Mouse (Mus musculus) CH12.LX (cell line): ENCODE measurements around the gene Zfp414. TPM values are rescaled to one million over a fixed set of nuclear protein-coding genes. Genes with fewer than 3 reads are reported as not detected.

Experiments
- DNase-seq: peaks from one replicate; pipeline ENCODE4 v3.0.0-alpha.2; 2013; ENCODE audit errors: extremely low read depth
- H3K27ac ChIP-seq: 2 replicates; pipeline ENCODE4 v1.5.1; 2012; ENCODE audit warnings: low read depth, mild to moderate bottlenecking, control low read depth, moderate library complexity; ENCODE audit not compliant: insufficient read depth
- H3K27me3 ChIP-seq: replicated peaks from 2 replicates; pipeline ENCODE3; 2012; ENCODE audit warnings: inconsistent platforms
- H3K36me3 ChIP-seq, 2 experiments: replicated peaks in 1 of 2; 2 replicates each; pipeline versions ENCODE3 to v1.6.1; 2012; ENCODE audit warnings: inconsistent platforms in 1 of 2, low read length in 1 of 2, mild to moderate bottlenecking in 1 of 2, mixed read lengths in 1 of 2, moderate library complexity in 1 of 2; ENCODE audit not compliant: control insufficient read depth in 1 of 2, insufficient read depth in 1 of 2
- H3K4me1 ChIP-seq, 2 experiments: 2 replicates each; pipeline ENCODE4 v1.6.1; 2012; ENCODE audit warnings: inconsistent platforms in 1 of 2, moderate library complexity in 1 of 2; ENCODE audit not compliant: insufficient read depth in 2 of 2, control insufficient read depth in 1 of 2
- H3K4me2 ChIP-seq: 2 replicates; pipeline ENCODE4 v1.6.1; 2012; ENCODE audit warnings: low read depth, mild to moderate bottlenecking, control low read depth; ENCODE audit not compliant: poor library complexity, insufficient read depth, severe bottlenecking
- H3K4me3 ChIP-seq, 3 experiments: fragments of 150-350 bp in 1 of 3; sonication (generic) in 1 of 3; replicated peaks in 1 of 3; 2 replicates each; pipeline versions ENCODE3 to v1.5.1; 2011 to 2012; ENCODE audit warnings: low read depth in 2 of 3, low read length in 2 of 3, mild to moderate bottlenecking in 2 of 3, moderate library complexity in 2 of 3, control low read depth in 1 of 3, improper control_type of control experiment in 1 of 3, inconsistent platforms in 1 of 3, mixed read lengths in 1 of 3; ENCODE audit not compliant: poor library complexity in 1 of 3
- H3K79me2 ChIP-seq: replicated peaks from 2 replicates; pipeline ENCODE4 v1.6.1; 2012; ENCODE audit warnings: mild to moderate bottlenecking, moderate library complexity; ENCODE audit not compliant: control insufficient read depth, poor library complexity, insufficient read depth, severe bottlenecking; ENCODE audit errors: extremely low read depth
- H3K9ac ChIP-seq: 2 replicates; pipeline ENCODE4 v1.6.1; 2012; ENCODE audit warnings: low read depth, mild to moderate bottlenecking, control low read depth, moderate library complexity; ENCODE audit not compliant: insufficient read depth
- H3K9me3 ChIP-seq: replicated peaks from 2 replicates; pipeline ENCODE3; 2012; ENCODE audit warnings: low read length, inconsistent platforms, mixed read lengths
- BHLHE40 ChIP-seq: IDR thresholded peaks from 2 replicates; pipeline ENCODE4 v1.6.1; 2011; ENCODE audit warnings: mild to moderate bottlenecking, low read depth, low read length, improper control_type of control experiment
- CHD1 ChIP-seq: IDR thresholded peaks from 2 replicates; pipeline ENCODE4 v1.6.1; 2012; ENCODE audit warnings: low read depth, low read length, improper control_type of control experiment, inconsistent platforms
- CTCF ChIP-seq, 2 experiments: IDR thresholded peaks in 1 of 2; conservative IDR thresholded peaks in 1 of 2; 2 replicates each; pipeline ENCODE4 v1.5.1; 2011 to 2012; ENCODE audit warnings: low read depth in 2 of 2, low read length in 2 of 2, improper control_type of control experiment in 1 of 2, inconsistent platforms in 1 of 2, mild to moderate bottlenecking in 1 of 2, moderate library complexity in 1 of 2
- E2F4 ChIP-seq: IDR thresholded peaks from 2 replicates; pipeline ENCODE4 v1.6.1; 2011; ENCODE audit warnings: low read depth, low read length, improper control_type of control experiment; ENCODE audit not compliant: insufficient replicate concordance
- ELF1 ChIP-seq: IDR thresholded peaks from 2 replicates; pipeline ENCODE4 v1.6.1; 2014; ENCODE audit warnings: low read depth, mild to moderate bottlenecking, inconsistent platforms, low read length, improper control_type of control experiment
- JUN ChIP-seq: IDR thresholded peaks from 2 replicates; pipeline ENCODE4 v1.6.1; 2011; ENCODE audit warnings: low read depth, mild to moderate bottlenecking, low read length, improper control_type of control experiment, moderate library complexity; ENCODE audit not compliant: insufficient read depth
- KAT2A ChIP-seq: IDR thresholded peaks from 2 replicates; pipeline ENCODE4 v1.6.1; 2012; ENCODE audit warnings: low read length, improper control_type of control experiment, inconsistent platforms; ENCODE audit not compliant: insufficient replicate concordance
- MAFK ChIP-seq: IDR thresholded peaks from 2 replicates; pipeline ENCODE4 v1.6.1; 2011; ENCODE audit warnings: low read length, improper control_type of control experiment; ENCODE audit not compliant: insufficient replicate concordance
- MAX ChIP-seq: IDR thresholded peaks from 2 replicates; pipeline ENCODE4 v1.6.1; 2011; ENCODE audit warnings: low read length, improper control_type of control experiment
- MAZ ChIP-seq: IDR thresholded peaks from 2 replicates; pipeline ENCODE4 v1.6.1; 2012; ENCODE audit warnings: low read depth, mild to moderate bottlenecking, inconsistent platforms, low read length, improper control_type of control experiment, moderate library complexity
- MEF2A ChIP-seq: IDR thresholded peaks from 2 replicates; pipeline ENCODE4 v1.6.1; 2014; ENCODE audit warnings: low read depth, mild to moderate bottlenecking, inconsistent platforms, low read length, improper control_type of control experiment, borderline replicate concordance
- PAX5 ChIP-seq: IDR thresholded peaks from 2 replicates; pipeline ENCODE4 v1.6.1; 2012; ENCODE audit warnings: low read length, inconsistent platforms, mixed read lengths
- POLR2A ChIP-seq: IDR thresholded peaks from 2 replicates; pipeline ENCODE4 v1.6.1; 2011; ENCODE audit warnings: low read depth, mild to moderate bottlenecking, improper control_type of control experiment, low read length
- POLR2AphosphoS2 ChIP-seq: IDR thresholded peaks from 2 replicates; pipeline ENCODE4 v1.6.1; 2011; ENCODE audit warnings: low read depth, low read length, improper control_type of control experiment
- RCOR1 ChIP-seq: conservative IDR thresholded peaks from 2 replicates; pipeline ENCODE4 v1.6.1; 2012; ENCODE audit warnings: low read depth, mild to moderate bottlenecking, inconsistent platforms, low read length, improper control_type of control experiment
- SIN3A ChIP-seq: IDR thresholded peaks from 2 replicates; pipeline ENCODE4 v1.6.1; 2012; ENCODE audit warnings: low read length, improper control_type of control experiment, inconsistent platforms
- TBP ChIP-seq: conservative IDR thresholded peaks from 2 replicates; pipeline ENCODE4 v1.6.1; 2011; ENCODE audit warnings: low read depth, low read length, improper control_type of control experiment
- TCF12 ChIP-seq: IDR thresholded peaks from 2 replicates; pipeline ENCODE4 v1.6.1; 2014; ENCODE audit warnings: low read depth, mild to moderate bottlenecking, inconsistent platforms, low read length, improper control_type of control experiment
- UBTF ChIP-seq: IDR thresholded peaks from 2 replicates; pipeline ENCODE4 v1.6.1; 2012; ENCODE audit warnings: low read depth, mild to moderate bottlenecking, inconsistent platforms, low read length, improper control_type of control experiment, moderate library complexity
- USF1 ChIP-seq: IDR thresholded peaks from 2 replicates; pipeline ENCODE4 v1.6.1; 2014; ENCODE audit warnings: low read depth, mild to moderate bottlenecking, inconsistent platforms, low read length, improper control_type of control experiment
- USF2 ChIP-seq: conservative IDR thresholded peaks from 2 replicates; pipeline ENCODE4 v1.6.1; 2011; ENCODE audit warnings: low read depth, low read length, improper control_type of control experiment
- ZC3H11A ChIP-seq: IDR thresholded peaks from 2 replicates; pipeline ENCODE4 v1.6.1; 2012; ENCODE audit warnings: low read depth, mild to moderate bottlenecking, inconsistent platforms, low read length, improper control_type of control experiment
- ZKSCAN1 ChIP-seq: IDR thresholded peaks from 2 replicates; pipeline ENCODE4 v1.6.1; 2012; ENCODE audit warnings: low read depth, inconsistent platforms, low read length, improper control_type of control experiment, borderline replicate concordance
- ZMIZ1 ChIP-seq: IDR thresholded peaks from 2 replicates; pipeline ENCODE4 v1.6.1; 2012; ENCODE audit warnings: low read depth, mild to moderate bottlenecking, inconsistent platforms, low read length, improper control_type of control experiment
- dilution Hi-C: fragments of 300-500 bp; cut with MboI; formaldehyde crosslinking; loops from 2 replicates; pipeline ENCODE4 v1.14.3; 2020; ENCODE audit warnings: low sequenced_read_pairs; ENCODE audit not compliant: extremely low pct_unique_long_range_greater_than_20kb, extremely low pct_ligation_motif_present
- in situ Hi-C: fragments of 300-500 bp; cut with MboI; formaldehyde crosslinking; loops from 3 replicates; pipeline ENCODE4 v1.14.3; 2019; ENCODE audit warnings: low sequenced_read_pairs, low pct_ligation_motif_present, low pct_unique_long_range_greater_than_20kb, mixed read lengths
- polyA plus RNA-seq: library from polyadenylated mRNA; unstranded; fragments of >175 nt; gene quantifications from 2 replicates; pipeline ENCODE4 v1.2.1, GENCODE M21; 2012; ENCODE audit warnings: low read depth; ENCODE audit not compliant: insufficient read length
- total RNA-seq, 2 experiments: library from RNA; depleted of rRNA; stranded (reverse); fragments of 300-350 nt in 1 of 2; fragments of >200 nt in 1 of 2; gene quantifications; 2 replicates each; pipeline ENCODE4 v1.2.3; 2012 to 2014

The Zfp414 gene
- total and polyA plus RNA-seq, 3 experiments, result 6.6 to 34.3 (median 9.9) TPM

- Histone ChIP-seq H3K4me3 (no peak overlapping the region), H3K4me2 (no peak overlapping the region), H3K27ac (no peak overlapping the region), H3K9ac (no peak overlapping the region), H3K4me1 (no peaks in the 10 kb centered on the region), H3K27me3 (no peaks in the 10 kb centered on the region), H3K79me2 (no peaks in the 10 kb centered on the region), H3K36me3 (peaks cover 8 to 75% of the 10 kb centered on the region in 2 experiments), H3K9me3 (no peaks in the 10 kb centered on the region)
- in situ Hi-C loops, result no loop called here
- no peak for TF ChIP-seq USF1
- no peak for TF ChIP-seq TCF12
- no peak for TF ChIP-seq POLR2AphosphoS2
- no peak for TF ChIP-seq KAT2A
- no peak for TF ChIP-seq ZKSCAN1
- TF ChIP-seq JUN, result no peak
- no peak for TF ChIP-seq BHLHE40
- TF ChIP-seq MAZ, result no peak
- no peak for TF ChIP-seq UBTF
- TF ChIP-seq E2F4, result no peak
- no peak for TF ChIP-seq ZC3H11A
- TF ChIP-seq RCOR1, result no peak
- dilution Hi-C loops, result no loop called here
- DNase-seq, result no peak
Measured at GRCm38 (mm10) chr17:33584061-33584460, 44.8 kb upstream of the Zfp414 start.

GRCm38 (mm10) chr17:33586011-33586410 is 42.9 kb upstream of the Zfp414 start:
- Histone ChIP-seq H3K27me3 (no peaks in the 10 kb centered on the region), H3K27ac (no peak overlapping the region), H3K9me3 (no peaks in the 10 kb centered on the region), H3K79me2 (no peaks in the 10 kb centered on the region), H3K4me2 (no peak overlapping the region), H3K36me3 (peaks cover 12 to 73% of the 10 kb centered on the region in 2 experiments), H3K4me3 (no peak overlapping the region), H3K9ac (no peak overlapping the region), H3K4me1 (no peaks in the 10 kb centered on the region)
- dilution Hi-C loops, result no loop called here
- in situ Hi-C loops, result no loop called here
- no peak for DNase-seq
- TF ChIP-seq SIN3A (no peak), CHD1 (no peak), E2F4 (no peak), USF1 (no peak), ZMIZ1 (no peak), PAX5 (no peak), ELF1 (no peak), TBP (no peak), MAZ (no peak), MEF2A (no peak), KAT2A (no peak), MAFK (no peak), POLR2AphosphoS2 (no peak), MAX (no peak), USF2 (no peak), JUN (no peak), CTCF (conservative IDR thresholded peaks at IDR 0.05 in 1 of 2, IDR thresholded peaks at IDR 0.05 in 1 of 2; ENCODE audit: low read depth in 2 of 2, low read length in 2 of 2) (no peak), POLR2A (no peak)
